Mouse (Mus musculus): ENCODE measurements at regions not wholly inside any gene's neighbourhood (a gene's known extent, or its start where the extent isn't known, plus 50 kb on each side); places are given as distances from the start of the nearest gene placed in this dataset.

- TF ChIP-seq USF1 (IDR thresholded peaks at IDR 0.05; ENCODE audit: low read depth) = no peak
- no peak for TF ChIP-seq MYOG (IDR thresholded peaks at IDR 0.05; ENCODE audit: control insufficient read depth, extremely low read depth, insufficient read length)
- TF ChIP-seq MYOD1 (IDR thresholded peaks at IDR 0.05; ENCODE audit: control insufficient read depth, insufficient read length, low read depth) = no peak
Measured at GRCm38 (mm10) chr7:129802168-129802567, 210.5 kb downstream of the Wdr11 start.

Data from C2C12 (cell line).